Mouse (Mus musculus) lung, embryonic 14.5 days (tissue): ENCODE measurements around the gene Fndc8. TPM values are rescaled to one million over a fixed set of nuclear protein-coding genes. Genes with fewer than 3 reads are reported as not detected.

Source experiments
- ATAC-seq: fragments of 200-750 bp; cut with Nextera tagmentation; 2 replicates; pipeline ENCODE4 v1.8.0; 2017; ENCODE audit warnings: mild to moderate bottlenecking, moderate TSS enrichment, moderate library complexity; ENCODE audit not compliant: insufficient read depth
- DNase-seq: peaks from one replicate; pipeline ENCODE4 v3.0.0-alpha.2; 2015
- H3K27ac ChIP-seq: fragments of 300-500 bp; sonication (generic); 2 replicates; pipeline ENCODE4 v1.5.1; 2014; ENCODE audit warnings: low read depth, mild to moderate bottlenecking, moderate library complexity
- H3K27me3 ChIP-seq: fragments of 300-500 bp; sonication (generic); 2 replicates; pipeline ENCODE4 v1.6.1; 2014; ENCODE audit warnings: low read length, control low read depth; ENCODE audit not compliant: insufficient read depth
- H3K36me3 ChIP-seq: fragments of 300-500 bp; sonication (generic); 2 replicates; pipeline ENCODE4 v1.6.1; 2014; ENCODE audit warnings: control low read depth; ENCODE audit not compliant: insufficient read depth
- H3K4me1 ChIP-seq: fragments of 300-500 bp; sonication (generic); 2 replicates; pipeline ENCODE4 v1.6.1; 2014; ENCODE audit warnings: antibody characterized with exemption, control low read depth; ENCODE audit not compliant: insufficient read depth
- H3K4me2 ChIP-seq: fragments of 300-500 bp; sonication (generic); 2 replicates; pipeline ENCODE4 v1.6.1; 2014; ENCODE audit warnings: mild to moderate bottlenecking
- H3K4me3 ChIP-seq: fragments of 300-500 bp; sonication (generic); 2 replicates; pipeline ENCODE4 v1.5.1; 2014; ENCODE audit warnings: low read depth, low read length
- H3K9ac ChIP-seq: fragments of 300-500 bp; sonication (generic); 2 replicates; pipeline ENCODE4 v1.6.1; 2014
- H3K9me3 ChIP-seq: fragments of 300-500 bp; sonication (generic); 2 replicates; pipeline ENCODE4 v1.6.1; 2016; ENCODE audit warnings: low read depth, low read length, control low read depth
- CTCF ChIP-seq: IDR thresholded peaks from 2 replicates; pipeline ENCODE4 v1.5.1; 2016; ENCODE audit warnings: antibody characterized with exemption, low read depth
- WGBS: fragments of 180-500 bp; shearing (Covaris S2); extraction: QIAGEN DNeasy Blood & Tissue Kit; methylation state at CpG from one replicate; pipeline ENCODE4 v1.1.7; 2014; 5-methylcytosine and 5-hydroxymethylcytosine counted together
- polyA plus RNA-seq: library from polyadenylated mRNA; unstranded; fragments of >200 nt; fragmentation: Nextera tagmentation; extraction: Ambion mirVana; gene quantifications from 2 replicates; pipeline ENCODE4 v1.2.1, GENCODE M21; 2014

Fndc8 gene
- polyA plus RNA-seq, 1 experiment from 2014 or later, result not detected

GRCm38 (mm10) chr11:82861558-82861957 is 30.4 kb upstream of the Fndc8 start:
- Histone ChIP-seq H3K27ac (no peak overlapping the region), H3K36me3 (no peaks in the 10 kb centered on the region), H3K9ac (no peak overlapping the region), H3K27me3 (no peaks in the 10 kb centered on the region), H3K4me2 (no peak overlapping the region), H3K4me3 (no peak overlapping the region), H3K4me1 (no peaks in the 10 kb centered on the region), H3K9me3 (no peaks in the 10 kb centered on the region)
- DNase-seq (no peak), ATAC-seq (no peak)
- no peak for TF ChIP-seq CTCF
- 64% methylated on average over 8 of the region's 8 CpGs for WGBS

GRCm38 (mm10) chr11:82862638-82863037 is 29.3 kb upstream of the Fndc8 start:
- WGBS, result 79% methylated on average over 9 of the region's 9 CpGs

GRCm38 (mm10) chr11:82863059-82863458 is 28.9 kb upstream of the Fndc8 start:
- no peaks in the 10 kb centered on the region for H3K9me3 ChIP-seq
- no peak for TF ChIP-seq CTCF
- ATAC-seq (no peak), DNase-seq (no peak)
- no peak overlapping the region for H3K27ac ChIP-seq
- H3K4me1 ChIP-seq, result no peaks in the 10 kb centered on the region
- no peaks in the 10 kb centered on the region for H3K36me3 ChIP-seq
- H3K4me2 ChIP-seq, result no peak overlapping the region
- no peaks in the 10 kb centered on the region for H3K27me3 ChIP-seq
- H3K4me3 ChIP-seq, result no peak overlapping the region
- H3K9ac ChIP-seq, result no peak overlapping the region
- WGBS, result 83% methylated on average over 2 of the region's 2 CpGs

More at GRCm38 (mm10) chr11:82862638-82863037, 29.3 kb upstream of the Fndc8 start:
- Histone ChIP-seq H3K36me3 (no peaks in the 10 kb centered on the region), H3K27ac (no peak overlapping the region), H3K9me3 (no peaks in the 10 kb centered on the region), H3K4me1 (no peaks in the 10 kb centered on the region), H3K27me3 (no peaks in the 10 kb centered on the region), H3K9ac (no peak overlapping the region), H3K4me2 (no peak overlapping the region), H3K4me3 (no peak overlapping the region)
- TF ChIP-seq CTCF, result no peak
- no peak for ATAC-seq
- no peak for DNase-seq

- H3K36me3 ChIP-seq, result no peaks in the 10 kb centered on the region
- no peaks in the 10 kb centered on the region for H3K4me1 ChIP-seq
- no peak for ATAC-seq
- no peak overlapping the region for H3K4me2 ChIP-seq
- WGBS, result 51% methylated on average over 4 of the region's 4 CpGs
- no peak overlapping the region for H3K9ac ChIP-seq
- H3K27me3 ChIP-seq, result no peaks in the 10 kb centered on the region
- no peak overlapping the region for H3K27ac ChIP-seq
- DNase-seq, result no peak
- TF ChIP-seq CTCF, result no peak
- H3K9me3 ChIP-seq, result no peaks in the 10 kb centered on the region
- no peak overlapping the region for H3K4me3 ChIP-seq
These were observed 28.4 kb upstream of the Fndc8 start for GRCm38 (mm10) chr11:82863488-82863931.

- no peak for ATAC-seq
- DNase-seq, result no peak
- TF ChIP-seq CTCF, result no peak
- no peak overlapping the region for H3K9ac ChIP-seq
- WGBS, result 82% methylated on average over 10 of the region's 10 CpGs
- H3K4me2 ChIP-seq, result no peak overlapping the region
- H3K27ac ChIP-seq, result no peak overlapping the region
- no peaks in the 10 kb centered on the region for H3K9me3 ChIP-seq
- H3K4me1 ChIP-seq, result no peaks in the 10 kb centered on the region
- no peaks in the 10 kb centered on the region for H3K36me3 ChIP-seq
- H3K27me3 ChIP-seq, result no peaks in the 10 kb centered on the region
- H3K4me3 ChIP-seq, result no peak overlapping the region
These were observed 26.0 kb upstream of the Fndc8 start for GRCm38 (mm10) chr11:82865957-82866356.

- no peaks in the 10 kb centered on the region for H3K36me3 ChIP-seq
- H3K9ac ChIP-seq, result no peak overlapping the region
- TF ChIP-seq CTCF, result no peak
- 23% methylated on average over 7 of the region's 7 CpGs for WGBS
- DNase-seq, result no peak
- H3K27me3 ChIP-seq, result no peaks in the 10 kb centered on the region
- ATAC-seq, result no peak
- no peak overlapping the region for H3K4me2 ChIP-seq
- no peaks in the 10 kb centered on the region for H3K9me3 ChIP-seq
- no peak overlapping the region for H3K27ac ChIP-seq
- H3K4me3 ChIP-seq, result no peak overlapping the region
- no peaks in the 10 kb centered on the region for H3K4me1 ChIP-seq
These were observed 24.9 kb upstream of the Fndc8 start for GRCm38 (mm10) chr11:82866850-82867564.

GRCm38 (mm10) chr11:82867956-82868355 is 24.0 kb upstream of the Fndc8 start:
- Histone ChIP-seq H3K4me1 (no peaks in the 10 kb centered on the region), H3K4me2 (no peak overlapping the region), H3K27me3 (no peaks in the 10 kb centered on the region), H3K9ac (no peak overlapping the region), H3K9me3 (no peaks in the 10 kb centered on the region), H3K36me3 (no peaks in the 10 kb centered on the region), H3K4me3 (no peak overlapping the region), H3K27ac (no peak overlapping the region)
- ATAC-seq (no peak), DNase-seq (no peak)
- 72% methylated on average over 5 of the region's 5 CpGs for WGBS
- no peak for TF ChIP-seq CTCF
